ENCODE assay signal across 32 mouse cellular contexts in the genomic region with DNA sequence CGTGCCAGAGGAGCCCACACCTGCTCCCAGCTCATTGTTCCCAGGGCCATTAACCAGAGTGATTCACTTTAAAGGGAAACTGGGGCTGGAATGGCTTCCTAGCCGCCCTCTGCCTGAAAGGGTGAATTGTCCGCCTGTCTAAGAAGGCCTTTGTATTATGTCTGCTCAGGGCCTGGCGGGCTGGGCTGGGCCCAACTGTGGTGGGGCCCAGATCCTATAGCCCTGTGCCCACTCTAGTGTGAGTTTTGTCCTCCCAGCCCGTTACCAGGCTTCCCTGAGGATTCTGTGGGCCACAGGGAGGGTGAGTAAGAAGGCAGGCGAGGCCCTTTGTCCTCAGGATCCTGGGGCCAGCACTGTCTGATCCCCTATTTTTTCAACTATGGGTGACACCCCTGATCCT. TPM values are rescaled to one million over a fixed set of nuclear protein-coding genes. Genes with fewer than 3 reads are reported as not detected.
DNase-seq lines count a peak whose midpoint lies in the region; ATAC-seq and TF ChIP-seq lines count a peak whose summit lies in the region.
"Had no signal": no experiment of that assay in that cellular context is flagged by ENCODE, and none has a peak within 500 bp of the region (broad histone marks: within the 10 kb centered on the region; RNA-seq: fewer than 3 reads in every experiment).

No protein-coding gene starts in this region.

- H3K4me1 ChIP-seq in forebrain, embryonic 14.5 days (ENCODE audit: control insufficient read depth, insufficient read depth, low read length) = no peaks in the 10 kb centered on the region
- H3K4me1 ChIP-seq in forebrain, postnatal 0 days (ENCODE audit: insufficient read depth) = no peaks in the 10 kb centered on the region
- peaks cover 9% of the 10 kb centered on the region for H3K4me1 ChIP-seq in midbrain, embryonic 10.5 days
- no peaks in the 10 kb centered on the region for H3K4me1 ChIP-seq in midbrain, embryonic 16.5 days (ENCODE audit: control insufficient read depth, insufficient read depth, low read length)
- H3K4me1 ChIP-seq in embryonic facial prominence, embryonic 10.5 days = peaks cover 6% of the 10 kb centered on the region
- no peaks in the 10 kb centered on the region for H3K4me1 ChIP-seq in kidney, embryonic 14.5 days (ENCODE audit: control insufficient read depth, insufficient read depth, low read length)
- H3K4me1 ChIP-seq: intestine, embryonic 15.5 days; limb, embryonic 13.5 days; liver, embryonic 13.5 days; megakaryocyte, embryonic 14.5 days; stomach, embryonic 15.5 days had no signal

- H3K36me3 ChIP-seq in forebrain, embryonic 14.5 days (ENCODE audit: control insufficient read depth, insufficient read depth, low read length) = no peaks in the 10 kb centered on the region
- H3K36me3 ChIP-seq in forebrain, postnatal 0 days (ENCODE audit: insufficient read depth) = no peaks in the 10 kb centered on the region
- no peaks in the 10 kb centered on the region for H3K36me3 ChIP-seq in midbrain, embryonic 10.5 days
- H3K36me3 ChIP-seq in midbrain, embryonic 16.5 days (ENCODE audit: control insufficient read depth, insufficient read depth, low read length) = no peaks in the 10 kb centered on the region
- H3K36me3 ChIP-seq in embryonic facial prominence, embryonic 10.5 days (replicated peaks) = no peaks in the 10 kb centered on the region
- H3K36me3 ChIP-seq in kidney, embryonic 14.5 days (ENCODE audit: control insufficient read depth, insufficient read depth, low read length) = no peaks in the 10 kb centered on the region
- H3K36me3 ChIP-seq: forebrain, embryonic 12.5 days; heart, embryonic 12.5 days; intestine, embryonic 15.5 days; limb, embryonic 13.5 days; liver, embryonic 13.5 days; stomach, embryonic 15.5 days had no signal

- peak; percentile 3 for DNase-seq in forebrain, embryonic 14.5 days (ENCODE audit: low spot score)
- DNase-seq in forebrain, postnatal 0 days = no peak
- no peak for DNase-seq in midbrain, embryonic 10.5 days (ENCODE audit: low spot score)
- DNase-seq in ZHBTc4 (ENCODE audit: low read depth, low spot score) = peak; percentile 25
- no peak for DNase-seq in embryonic facial prominence, embryonic 10.5 days (ENCODE audit: low spot score)
- no peak for DNase-seq in kidney, postnatal 4 days
- DNase-seq: adrenal gland, adult 2 months; cerebellum, adult 18-20 months; cerebellum, postnatal 25 days; heart, adult 11 months; heart, postnatal 14 days; kidney, adult 9 months; kidney, postnatal 25 days; liver, embryonic 13.5 days; lung, embryonic 14.5 days; right cerebral cortex, adult 18-20 months; thymus, postnatal 36 days had no signal

- 24% methylated on average over 6 of the region's 6 CpGs for WGBS in forebrain, embryonic 14.5 days
- WGBS in forebrain, postnatal 0 days = 26% methylated on average over 6 of the region's 6 CpGs
- 43% methylated on average over 6 of the region's 6 CpGs for WGBS in midbrain, embryonic 10.5 days
- 35% methylated on average over 6 of the region's 6 CpGs for WGBS in midbrain, embryonic 16.5 days
- WGBS in embryonic facial prominence, embryonic 10.5 days = 42% methylated on average over 6 of the region's 6 CpGs
- 57% methylated on average over 6 of the region's 6 CpGs for WGBS in kidney, embryonic 14.5 days

- TF ChIP-seq CTCF in forebrain, postnatal 0 days (IDR thresholded peaks at IDR 0.05; ENCODE audit: low read depth) = no peak

- no peak overlapping the region for H3K27ac ChIP-seq in forebrain, embryonic 14.5 days (ENCODE audit: low read depth, low read length)
- no peak overlapping the region for H3K27ac ChIP-seq in forebrain, postnatal 0 days (ENCODE audit: low read depth, low read length)
- H3K27ac ChIP-seq in midbrain, embryonic 10.5 days (replicated peaks) = peak overlapping the region; percentile 82
- H3K27ac ChIP-seq in midbrain, embryonic 16.5 days (ENCODE audit: low read length) = no peak overlapping the region
- H3K27ac ChIP-seq in embryonic facial prominence, embryonic 10.5 days (replicated peaks) = peak overlapping the region; percentile 40
- no peak overlapping the region for H3K27ac ChIP-seq in kidney, embryonic 14.5 days (ENCODE audit: low read depth, low read length)
- H3K27ac ChIP-seq: forebrain, embryonic 12.5 days; hindbrain, embryonic 14.5 days; intestine, embryonic 15.5 days; limb, embryonic 13.5 days; liver, embryonic 13.5 days; stomach, embryonic 15.5 days had no signal

- no peaks in the 10 kb centered on the region for H3K27me3 ChIP-seq in forebrain, embryonic 14.5 days (replicated peaks; ENCODE audit: control insufficient read depth, insufficient read depth, low read length)
- no peaks in the 10 kb centered on the region for H3K27me3 ChIP-seq in forebrain, postnatal 0 days (ENCODE audit: insufficient read depth, low read length)
- H3K27me3 ChIP-seq in midbrain, embryonic 10.5 days (ENCODE audit: low read depth, poor library complexity, severe bottlenecking) = no peaks in the 10 kb centered on the region
- H3K27me3 ChIP-seq in midbrain, embryonic 16.5 days (ENCODE audit: control insufficient read depth, insufficient read depth, low read depth, low read length) = no peaks in the 10 kb centered on the region
- H3K27me3 ChIP-seq in embryonic facial prominence, embryonic 10.5 days (replicated peaks; ENCODE audit: low read depth, poor library complexity, severe bottlenecking) = no peaks in the 10 kb centered on the region
- no peaks in the 10 kb centered on the region for H3K27me3 ChIP-seq in kidney, embryonic 14.5 days (ENCODE audit: control insufficient read depth, insufficient read depth, low read length)
- H3K27me3 ChIP-seq: forebrain, embryonic 12.5 days; heart, embryonic 12.5 days; intestine, embryonic 15.5 days; limb, embryonic 13.5 days; liver, embryonic 13.5 days; Patski; stomach, embryonic 15.5 days had no signal

- ATAC-seq in forebrain, embryonic 14.5 days = no peak
- ATAC-seq in forebrain, postnatal 0 days = no peak
- no peak for ATAC-seq in midbrain, embryonic 16.5 days
- no peak for ATAC-seq in kidney, embryonic 14.5 days (ENCODE audit: low FRiP score, low TSS enrichment)
- ATAC-seq: CD4-positive, CD25-positive, alpha-beta regulatory T cell, adult 4 months; intestine, embryonic 15.5 days; Patski had no signal

- H3K4me2 ChIP-seq in forebrain, embryonic 14.5 days (ENCODE audit: low read length) = no peak overlapping the region
- no peak overlapping the region for H3K4me2 ChIP-seq in forebrain, postnatal 0 days (ENCODE audit: low read depth)
- H3K4me2 ChIP-seq in midbrain, embryonic 16.5 days (ENCODE audit: low read length) = no peak overlapping the region
- no peak overlapping the region for H3K4me2 ChIP-seq in kidney, embryonic 14.5 days (replicated peaks; ENCODE audit: low read depth, low read length)
- H3K4me2 ChIP-seq: forebrain, embryonic 12.5 days; heart, embryonic 12.5 days; hindbrain, embryonic 14.5 days; intestine, embryonic 15.5 days; limb, embryonic 13.5 days; liver, embryonic 13.5 days; lung, embryonic 14.5 days; stomach, embryonic 15.5 days had no signal

- no peak overlapping the region for H3K9ac ChIP-seq in forebrain, embryonic 14.5 days (ENCODE audit: low read length)
- H3K9ac ChIP-seq in forebrain, postnatal 0 days = no peak overlapping the region
- no peak overlapping the region for H3K9ac ChIP-seq in midbrain, embryonic 16.5 days (ENCODE audit: low read depth, low read length)
- no peak overlapping the region for H3K9ac ChIP-seq in kidney, embryonic 14.5 days (ENCODE audit: low read depth, low read length)
- H3K9ac ChIP-seq: forebrain, embryonic 12.5 days; heart, embryonic 12.5 days; hindbrain, embryonic 14.5 days; intestine, embryonic 15.5 days; limb, embryonic 13.5 days; liver, embryonic 13.5 days; lung, embryonic 14.5 days; stomach, embryonic 15.5 days had no signal

- H3K4me3 ChIP-seq in forebrain, embryonic 14.5 days (ENCODE audit: low read depth, low read length) = no peak overlapping the region
- H3K4me3 ChIP-seq in forebrain, postnatal 0 days (ENCODE audit: low read depth, low read length) = no peak overlapping the region
- H3K4me3 ChIP-seq in midbrain, embryonic 10.5 days = no peak overlapping the region
- H3K4me3 ChIP-seq in midbrain, embryonic 16.5 days (ENCODE audit: low read depth, low read length) = no peak overlapping the region
- H3K4me3 ChIP-seq in embryonic facial prominence, embryonic 10.5 days = no peak overlapping the region
- H3K4me3 ChIP-seq in kidney, embryonic 14.5 days (ENCODE audit: low read length) = no peak overlapping the region
- H3K4me3 ChIP-seq: forebrain, embryonic 12.5 days; heart, embryonic 12.5 days; intestine, embryonic 15.5 days; limb, embryonic 13.5 days; liver, embryonic 13.5 days; megakaryocyte, embryonic 14.5 days; stomach, embryonic 15.5 days had no signal

- H3K9me3 ChIP-seq in forebrain, embryonic 14.5 days (replicated peaks; ENCODE audit: control insufficient read depth, low read length) = no peaks in the 10 kb centered on the region
- H3K9me3 ChIP-seq in forebrain, postnatal 0 days (ENCODE audit: low read length) = no peaks in the 10 kb centered on the region
- H3K9me3 ChIP-seq in midbrain, embryonic 10.5 days (replicated peaks) = no peaks in the 10 kb centered on the region
- H3K9me3 ChIP-seq in midbrain, embryonic 16.5 days (replicated peaks; ENCODE audit: control insufficient read depth, low read length, poor library complexity, severe bottlenecking) = no peaks in the 10 kb centered on the region
- H3K9me3 ChIP-seq in embryonic facial prominence, embryonic 10.5 days = no peaks in the 10 kb centered on the region
- H3K9me3 ChIP-seq in kidney, embryonic 14.5 days (ENCODE audit: control insufficient read depth, low read length) = no peaks in the 10 kb centered on the region
- H3K9me3 ChIP-seq: forebrain, embryonic 12.5 days; heart, embryonic 12.5 days; intestine, embryonic 15.5 days; limb, embryonic 13.5 days; liver, embryonic 13.5 days; megakaryocyte, embryonic 14.5 days; stomach, embryonic 15.5 days had no signal

RNA-seq across cellular contexts. Expression of gene Iffo2, which starts 15.4 kb away (rescaled TPM):
- polyA plus RNA-seq in forebrain, embryonic 14.5 days (2014; fragmentation: Nextera tagmentation; extraction: Ambion mirVana) = 3.1 and 4.5 TPM in 2 replicates
- 13.8 and 15.8 TPM in 2 replicates for total RNA-seq in forebrain, postnatal 0 days (2014; rRNA removed)
- 3.5 and 5.3 TPM in 2 replicates for polyA plus RNA-seq in forebrain, postnatal 0 days (2015; fragmentation: Nextera tagmentation; extraction: Ambion mirVana)
- 3.3 and 3.5 TPM in 2 replicates for polyA plus RNA-seq in midbrain, embryonic 10.5 days (2016; fragmentation: Nextera tagmentation; extraction: Ambion mirVana)
- polyA plus RNA-seq in midbrain, embryonic 16.5 days (2015; fragmentation: Nextera tagmentation; extraction: Ambion mirVana) = 3.5 and 3.8 TPM in 2 replicates
- polyA plus RNA-seq in embryonic facial prominence, embryonic 10.5 days (2016; fragmentation: Nextera tagmentation; extraction: Ambion mirVana) = 4.2 and 4.3 TPM in 2 replicates
- polyA plus RNA-seq in kidney, embryonic 14.5 days (2014; fragmentation: Nextera tagmentation; extraction: Ambion mirVana) = 7.1 and 9.4 TPM in 2 replicates

RNA-seq across cellular contexts. Expression of gene Gm21969, which starts 57.2 kb away (rescaled TPM):
- not detected in 2 replicates for polyA plus RNA-seq in forebrain, embryonic 14.5 days (2014; fragmentation: Nextera tagmentation; extraction: Ambion mirVana)
- 0.08 TPM in 1 of 2 replicates, not detected in the other for total RNA-seq in forebrain, postnatal 0 days (2014; rRNA removed)
- polyA plus RNA-seq in forebrain, postnatal 0 days (2015; fragmentation: Nextera tagmentation; extraction: Ambion mirVana) = not detected in 2 replicates
- not detected in 2 replicates for polyA plus RNA-seq in midbrain, embryonic 10.5 days (2016; fragmentation: Nextera tagmentation; extraction: Ambion mirVana)
- not detected in 2 replicates for polyA plus RNA-seq in midbrain, embryonic 16.5 days (2015; fragmentation: Nextera tagmentation; extraction: Ambion mirVana)
- not detected in 2 replicates for polyA plus RNA-seq in embryonic facial prominence, embryonic 10.5 days (2016; fragmentation: Nextera tagmentation; extraction: Ambion mirVana)
- not detected in 2 replicates for polyA plus RNA-seq in kidney, embryonic 14.5 days (2014; fragmentation: Nextera tagmentation; extraction: Ambion mirVana)
- total RNA-seq: adrenal gland, postnatal 4 days; gastrocnemius, adult 8-10 months; heart, postnatal 14 days; left cerebral cortex, postnatal 14 days had no signal
- polyA plus RNA-seq: CD4-positive, CD25-positive, alpha-beta regulatory T cell, adult 4 months; embryonic facial prominence, embryonic 11.5 days; forebrain, embryonic 12.5 days; heart, embryonic 12.5 days; hindbrain, embryonic 14.5 days; intestine, embryonic 15.5 days; limb, embryonic 13.5 days; liver, embryonic 13.5 days; lung, embryonic 14.5 days; Patski; stomach, embryonic 15.5 days had no signal

Comparison
In these comparisons a context has a peak if more than half of its experiments do, and no peak if none do; other contexts are left out.
1. DNase-seq: peak in forebrain, embryonic 14.5 days (single experiment) and ZHBTc4 (single experiment); none in forebrain, postnatal 0 days (single experiment), midbrain, embryonic 10.5 days (single experiment), embryonic facial prominence, embryonic 10.5 days (single experiment) and kidney, postnatal 4 days (0 of 2).
2. H3K27ac ChIP-seq: peak in midbrain, embryonic 10.5 days (single experiment) and embryonic facial prominence, embryonic 10.5 days (single experiment); none in forebrain, embryonic 14.5 days (single experiment), forebrain, postnatal 0 days (single experiment), midbrain, embryonic 16.5 days (single experiment) and kidney, embryonic 14.5 days (single experiment).